Mouse (Mus musculus) midbrain, postnatal 0 days (tissue): ENCODE measurements around the gene Clpp. TPM values are rescaled to one million over a fixed set of nuclear protein-coding genes. Genes with fewer than 3 reads are reported as not detected.

Experiments used
- ATAC-seq: fragments of 200-750 bp; cut with Nextera tagmentation; 2 replicates; pipeline ENCODE4 v1.8.0; 2017; ENCODE audit warnings: moderate number of reproducible peaks, mild to moderate bottlenecking, moderate TSS enrichment, moderate library complexity; ENCODE audit not compliant: low FRiP score
- DNase-seq: peaks from one replicate; pipeline ENCODE4 v3.0.0-alpha.2; 2015; ENCODE audit warnings: low spot score
- H3K27ac ChIP-seq: fragments of 300-500 bp; sonication (generic); 2 replicates; pipeline ENCODE4 v1.5.1; 2014; ENCODE audit warnings: low read depth, mild to moderate bottlenecking, low read length, mixed read lengths
- H3K27me3 ChIP-seq: fragments of 300-500 bp; sonication (generic); 2 replicates; pipeline ENCODE4 v1.6.1; 2014; ENCODE audit warnings: low read length, control low read depth, mixed read lengths; ENCODE audit not compliant: insufficient read depth
- H3K36me3 ChIP-seq: fragments of 300-500 bp; sonication (generic); 2 replicates; pipeline ENCODE4 v1.6.1; 2014; ENCODE audit warnings: low read length, control low read depth, mixed read lengths; ENCODE audit not compliant: insufficient read depth
- H3K4me1 ChIP-seq: fragments of 300-500 bp; sonication (generic); 2 replicates; pipeline ENCODE4 v1.6.1; 2014; ENCODE audit warnings: mild to moderate bottlenecking, control low read depth, antibody characterized with exemption, low read length, mixed read lengths; ENCODE audit not compliant: insufficient read depth
- H3K4me2 ChIP-seq: fragments of 300-500 bp; sonication (generic); 2 replicates; pipeline ENCODE4 v1.6.1; 2014; ENCODE audit warnings: low read depth, mild to moderate bottlenecking, low read length, mixed read lengths; ENCODE audit not compliant: poor library complexity, severe bottlenecking
- H3K4me3 ChIP-seq: fragments of 300-500 bp; sonication (generic); 2 replicates; pipeline ENCODE4 v1.5.1; 2014; ENCODE audit warnings: low read depth, mild to moderate bottlenecking, low read length, moderate library complexity
- H3K9ac ChIP-seq: fragments of 300-500 bp; sonication (generic); replicated peaks from 2 replicates; pipeline ENCODE4 v1.6.1; 2014; ENCODE audit warnings: mild to moderate bottlenecking, low read length, moderate library complexity, mixed read lengths; ENCODE audit not compliant: poor library complexity, severe bottlenecking
- H3K9me3 ChIP-seq: fragments of 300-500 bp; sonication (generic); 2 replicates; pipeline ENCODE4 v1.6.1; 2016; ENCODE audit warnings: low read length, control low read depth
- CTCF ChIP-seq: IDR thresholded peaks from 2 replicates; pipeline ENCODE4 v1.5.1; 2016; ENCODE audit warnings: antibody characterized with exemption, mild to moderate bottlenecking
- WGBS: fragments of 180-500 bp; shearing (Covaris S2); extraction: QIAGEN DNeasy Blood & Tissue Kit; methylation state at CpG from one replicate; pipeline ENCODE4 v1.1.7; 2014; 5-methylcytosine and 5-hydroxymethylcytosine counted together
- polyA plus RNA-seq: library from polyadenylated mRNA; unstranded; fragments of >200 nt; fragmentation: Nextera tagmentation; extraction: Ambion mirVana; gene quantifications from 2 replicates; pipeline ENCODE4 v1.2.1, GENCODE M21; 2015
- total RNA-seq: library from RNA; depleted of rRNA; stranded (reverse); fragments of >200 nt; gene quantifications from 2 replicates; pipeline ENCODE4 v1.2.3, GENCODE M21; 2014

Clpp gene
- total and polyA plus RNA-seq, 2 experiments from 2014 or later = 139 to 158 TPM

DNA sequence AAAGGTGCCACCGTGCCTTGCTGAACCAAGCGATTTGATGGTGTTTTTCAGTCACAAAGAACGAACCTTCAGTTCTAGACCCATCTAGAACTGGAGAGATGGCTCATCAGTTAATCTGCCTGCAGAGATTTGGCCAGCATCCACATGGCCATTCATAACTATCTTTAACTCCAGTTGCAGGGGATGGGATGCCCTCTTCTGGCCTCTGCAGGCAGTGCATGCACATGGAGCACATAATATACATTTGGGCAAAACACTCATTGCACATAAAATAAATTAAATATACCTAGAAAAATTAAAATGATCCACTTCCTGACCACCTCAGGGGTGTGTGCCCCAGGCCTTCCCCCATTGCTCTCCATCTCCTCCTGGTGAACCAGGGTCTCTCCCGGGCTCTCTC lies 28.2 kb upstream of the Clpp start:
- 93% methylated on average over 4 of the region's 4 CpGs for WGBS
- no peaks in the 10 kb centered on the region for H3K9me3 ChIP-seq
- TF ChIP-seq CTCF = peak; percentile 28; the same call in 1 of the 2 replicates

DNA sequence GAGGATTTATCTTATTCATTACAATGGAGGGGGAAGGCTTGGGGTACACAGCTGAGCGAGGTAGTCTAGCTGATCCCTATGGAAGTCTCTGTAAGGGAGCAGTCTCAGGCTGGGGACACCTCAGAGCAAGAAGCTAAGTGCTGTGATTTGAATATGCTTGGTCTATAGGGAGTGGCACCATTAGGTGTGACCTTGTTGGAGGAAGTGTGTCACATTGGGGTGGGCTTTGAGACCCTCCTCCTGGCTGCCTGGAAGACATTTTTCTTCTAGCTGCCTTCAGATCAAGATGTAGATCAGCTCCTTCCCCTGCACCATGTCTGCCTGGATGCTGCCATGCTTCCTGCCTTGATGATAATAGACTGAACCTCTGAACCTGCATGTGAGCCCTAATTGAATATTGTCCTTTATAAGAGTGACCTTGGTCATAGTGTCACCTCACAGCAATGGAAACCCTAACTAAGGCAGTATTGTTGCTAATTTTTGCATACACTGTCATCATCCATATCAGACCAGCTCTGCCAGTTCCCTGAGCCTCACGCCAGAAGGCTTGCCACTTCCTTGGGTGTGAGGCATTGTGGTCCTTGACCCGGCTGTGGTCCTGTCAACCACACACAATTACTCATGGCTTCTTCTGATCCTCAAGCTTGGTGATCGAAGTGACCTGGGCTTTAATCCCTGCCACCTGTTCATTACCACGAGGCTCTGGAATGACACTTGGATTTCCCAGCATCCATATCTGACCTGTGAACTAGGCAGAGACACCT lies 27.3 kb upstream of the Clpp start:
- WGBS = 80% methylated on average over 5 of the region's 5 CpGs
- Histone ChIP-seq H3K9ac (no peak overlapping the region), H3K36me3 (no peaks in the 10 kb centered on the region), H3K27me3 (no peaks in the 10 kb centered on the region), H3K4me1 (no peaks in the 10 kb centered on the region), H3K27ac (no peak overlapping the region), H3K4me2 (no peak overlapping the region), H3K9me3 (no peaks in the 10 kb centered on the region), H3K4me3 (no peak overlapping the region)
- ATAC-seq (no peak), DNase-seq (no peak)
- TF ChIP-seq CTCF = no peak

More for the DNA sequence above, 28.2 kb upstream of the Clpp start:
- H3K27ac ChIP-seq = no peak overlapping the region
- H3K4me3 ChIP-seq = no peak overlapping the region
- H3K27me3 ChIP-seq = no peaks in the 10 kb centered on the region
- no peak for DNase-seq
- H3K4me1 ChIP-seq = no peaks in the 10 kb centered on the region
- no peak overlapping the region for H3K4me2 ChIP-seq
- ATAC-seq = no peak
- no peak overlapping the region for H3K9ac ChIP-seq
- H3K36me3 ChIP-seq = no peaks in the 10 kb centered on the region

DNA sequence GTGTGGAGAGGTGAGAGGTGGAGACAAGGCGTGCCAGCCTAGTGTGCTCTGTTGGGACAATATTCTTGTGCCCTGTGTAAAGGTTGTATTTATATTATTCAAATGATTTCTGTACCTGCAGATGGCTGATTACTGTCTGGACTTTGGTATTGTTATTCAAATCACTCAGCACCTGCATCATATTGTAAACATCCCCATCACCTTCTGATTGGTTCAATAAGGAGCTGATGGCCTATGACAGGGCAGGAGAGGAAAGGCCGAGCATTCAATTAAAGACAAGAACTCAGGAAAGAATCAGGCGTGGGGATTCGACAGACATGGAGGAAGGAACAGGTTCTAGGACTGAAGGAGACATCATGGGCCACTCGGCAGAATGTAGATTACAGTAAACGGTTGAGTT lies 26.5 kb upstream of the Clpp start:
- Histone ChIP-seq H3K9ac (no peak overlapping the region), H3K4me2 (no peak overlapping the region), H3K4me1 (no peaks in the 10 kb centered on the region), H3K4me3 (no peak overlapping the region), H3K36me3 (no peaks in the 10 kb centered on the region), H3K27ac (no peak overlapping the region), H3K27me3 (no peaks in the 10 kb centered on the region), H3K9me3 (no peaks in the 10 kb centered on the region)
- 79% methylated on average over 6 of the region's 6 CpGs for WGBS
- ATAC-seq (no peak), DNase-seq (no peak)
- TF ChIP-seq CTCF = no peak

DNA sequence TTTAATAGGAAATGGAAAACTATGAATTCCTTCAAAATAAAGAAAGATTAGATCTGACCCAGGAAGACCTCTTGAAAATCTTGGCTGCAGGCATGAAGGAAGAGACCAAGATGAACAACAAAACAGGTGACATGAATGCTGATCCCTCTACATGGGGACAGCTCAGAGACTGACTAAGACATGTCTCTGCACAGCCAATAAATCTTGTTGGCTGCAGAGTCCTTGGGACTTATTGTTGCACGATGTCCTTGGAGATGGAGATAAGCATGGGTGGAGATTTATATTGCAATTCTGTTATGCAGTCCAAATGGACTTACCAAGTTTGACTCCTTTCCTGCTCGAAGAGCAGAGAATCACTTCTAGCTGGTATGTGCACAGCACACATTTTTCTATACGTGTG lies 20.8 kb upstream of the Clpp start:
- no peak overlapping the region for H3K4me2 ChIP-seq
- no peaks in the 10 kb centered on the region for H3K4me1 ChIP-seq
- H3K27ac ChIP-seq = no peak overlapping the region
- H3K9ac ChIP-seq = no peak overlapping the region
- ATAC-seq (no peak), DNase-seq (no peak)
- no peaks in the 10 kb centered on the region for H3K27me3 ChIP-seq
- no peaks in the 10 kb centered on the region for H3K9me3 ChIP-seq
- no peak overlapping the region for H3K4me3 ChIP-seq
- H3K36me3 ChIP-seq = no peaks in the 10 kb centered on the region
- no peak for TF ChIP-seq CTCF
- 64% methylated on average over 3 of the region's 3 CpGs for WGBS

DNA sequence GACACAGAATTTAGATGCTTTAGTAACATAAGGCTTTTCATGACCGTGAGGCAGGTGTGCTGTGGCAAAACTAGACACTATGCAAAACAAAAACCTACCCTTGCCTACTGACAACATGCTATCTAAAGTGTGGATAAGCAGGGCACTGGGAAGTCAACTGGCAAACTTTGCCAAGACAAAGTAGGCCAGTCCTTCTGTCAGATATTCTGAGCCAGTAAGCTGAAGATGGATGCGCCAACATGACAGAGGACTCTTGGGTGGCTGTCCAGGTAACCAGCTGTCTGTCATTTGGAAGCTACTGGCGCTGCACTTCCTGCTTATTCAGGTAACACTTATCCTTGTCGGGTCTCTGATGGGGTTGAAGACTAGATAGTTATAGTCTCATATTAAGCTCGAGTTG lies 20.0 kb upstream of the Clpp start:
- 75% methylated on average over 5 of the region's 5 CpGs for WGBS
- DNase-seq (no peak), ATAC-seq (no peak)
- Histone ChIP-seq H3K27me3 (no peaks in the 10 kb centered on the region), H3K4me1 (no peaks in the 10 kb centered on the region), H3K4me3 (no peak overlapping the region), H3K4me2 (no peak overlapping the region), H3K9ac (no peak overlapping the region), H3K9me3 (no peaks in the 10 kb centered on the region), H3K36me3 (no peaks in the 10 kb centered on the region), H3K27ac (no peak overlapping the region)
- TF ChIP-seq CTCF = no peak

DNA sequence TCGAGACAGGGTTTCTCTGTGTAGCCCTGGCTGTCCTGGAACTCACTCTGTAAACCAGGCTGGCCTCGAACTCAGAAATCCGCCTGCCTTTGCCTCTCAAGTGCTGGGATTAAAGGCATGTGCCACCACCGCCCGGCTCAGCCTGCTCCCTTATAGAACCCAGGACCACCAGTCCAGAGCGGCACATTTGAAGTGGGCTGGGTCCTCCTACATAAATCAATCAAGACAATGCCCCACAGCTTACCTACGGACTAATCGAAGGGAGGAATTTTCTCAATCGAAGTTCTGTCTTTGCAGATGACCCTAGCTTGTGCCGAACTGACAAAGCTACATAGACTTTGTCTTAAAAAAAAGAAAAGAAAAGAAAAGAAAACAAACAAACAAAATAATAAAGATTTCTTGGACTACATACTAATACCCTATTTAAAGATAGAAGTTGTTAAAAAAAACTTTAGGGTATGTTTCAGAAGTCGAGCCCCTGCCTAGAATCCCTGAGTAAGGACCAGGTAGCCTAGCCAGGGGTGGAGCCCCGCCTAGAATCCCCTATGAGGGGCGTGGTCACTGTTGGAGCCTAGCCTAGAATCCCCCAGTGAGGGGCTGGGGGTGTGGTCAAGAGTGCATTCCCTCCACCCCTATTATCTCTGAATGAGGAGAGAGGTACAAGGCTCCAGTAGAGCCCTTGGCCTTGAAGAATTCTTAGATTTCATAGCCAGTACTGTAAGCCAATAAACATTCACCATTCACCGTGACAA lies 16.0 kb upstream of the Clpp start:
- DNase-seq (no peak), ATAC-seq (no peak)
- Histone ChIP-seq H3K4me2 (no peak overlapping the region), H3K4me1 (no peaks in the 10 kb centered on the region), H3K36me3 (no peaks in the 10 kb centered on the region), H3K9me3 (no peaks in the 10 kb centered on the region), H3K27ac (no peak overlapping the region), H3K27me3 (no peaks in the 10 kb centered on the region), H3K4me3 (no peak overlapping the region), H3K9ac (no peak overlapping the region)
- 70% methylated on average over 12 of the region's 14 CpGs for WGBS
- TF ChIP-seq CTCF = no peak
